Mouse (Mus musculus) gonadal fat pad, adult 2 months (tissue): ENCODE measurements around the gene Pde12. TPM values are rescaled to one million over a fixed set of nuclear protein-coding genes. Genes with fewer than 3 reads are reported as not detected.

Experiments used
- DNase-seq: peaks from one replicate; pipeline ENCODE4 v3.0.0-alpha.2; 2012; ENCODE audit warnings: low read depth
- polyA plus RNA-seq: library from polyadenylated mRNA; depleted of rRNA; stranded (reverse); fragments of >200 nt; gene quantifications from 2 replicates; pipeline ENCODE4 v1.2.3, GENCODE M21; 2012; rRNA removed

Gene Pde12
- polyA plus RNA-seq, 1 experiment: 5.5 TPM

DNA sequence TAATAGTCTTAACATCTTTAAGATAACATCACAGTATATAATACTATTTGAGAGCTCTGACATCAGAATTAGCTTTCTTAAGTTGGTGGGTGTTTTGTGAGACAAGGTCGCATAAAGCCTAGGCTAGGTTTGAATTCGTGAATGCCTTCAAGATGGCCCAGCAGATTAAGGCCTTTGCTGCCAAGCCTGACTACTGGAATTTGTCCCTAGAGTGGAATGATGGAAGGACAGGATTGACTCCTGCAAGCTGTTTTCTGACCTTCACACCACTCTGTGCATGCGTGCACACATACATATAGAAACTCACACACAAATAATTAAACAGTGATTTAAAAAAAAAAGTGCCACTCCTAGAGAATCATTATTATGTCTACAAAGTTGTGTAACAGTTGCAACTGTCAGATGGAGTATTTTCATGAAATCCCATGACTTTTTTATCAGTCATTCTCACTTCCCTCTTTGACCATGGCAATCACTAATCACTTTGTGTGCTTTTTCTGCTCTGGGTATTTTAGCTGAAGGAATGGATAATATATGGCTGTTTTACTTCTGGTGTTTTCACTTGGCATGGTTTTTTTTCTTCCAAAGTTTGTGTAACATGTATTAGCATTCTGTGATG is 26.6 kb downstream of the Pde12 start:
- no peak for DNase-seq

DNA sequence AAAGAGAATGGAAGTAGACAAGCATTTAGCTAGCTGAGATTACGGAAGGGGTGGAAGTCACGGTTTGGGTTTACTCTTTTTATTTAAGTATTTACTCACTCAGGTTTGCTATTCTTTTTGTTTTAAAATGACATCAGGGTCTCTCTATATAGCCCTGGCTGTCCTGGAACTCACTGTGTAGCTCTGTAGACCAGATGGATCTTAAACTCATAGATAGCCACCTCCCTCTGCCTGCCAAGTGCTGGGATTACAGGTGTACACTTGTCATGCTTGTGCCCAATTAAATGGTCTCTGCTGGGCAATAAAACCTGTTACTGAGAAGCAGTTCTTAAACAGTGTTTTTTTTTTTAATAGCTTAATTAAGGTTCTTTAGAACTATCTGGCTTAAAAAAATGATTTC is 29.7 kb downstream of the Pde12 start:
- DNase-seq: no peak

DNA sequence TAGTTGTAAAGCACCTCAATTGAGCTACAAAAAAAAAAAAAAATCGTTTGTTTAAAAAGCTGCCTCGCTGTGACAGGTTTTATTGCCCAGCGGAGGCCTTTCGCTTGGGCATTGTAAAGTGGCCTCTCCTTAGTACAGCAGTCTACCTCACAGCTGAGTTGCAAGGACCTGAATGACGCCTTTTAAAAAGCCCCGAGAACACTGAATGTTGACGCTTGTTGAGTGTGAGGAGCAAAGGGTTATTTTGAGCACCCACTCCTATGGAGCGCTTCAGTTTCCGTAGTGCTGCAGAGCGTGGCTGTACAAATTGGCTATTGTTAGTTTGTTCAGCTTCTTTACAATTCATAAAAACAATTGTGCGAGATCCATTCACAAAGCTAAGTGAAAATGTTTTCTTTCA is 30.4 kb downstream of the Pde12 start:
- no peak for DNase-seq

DNA sequence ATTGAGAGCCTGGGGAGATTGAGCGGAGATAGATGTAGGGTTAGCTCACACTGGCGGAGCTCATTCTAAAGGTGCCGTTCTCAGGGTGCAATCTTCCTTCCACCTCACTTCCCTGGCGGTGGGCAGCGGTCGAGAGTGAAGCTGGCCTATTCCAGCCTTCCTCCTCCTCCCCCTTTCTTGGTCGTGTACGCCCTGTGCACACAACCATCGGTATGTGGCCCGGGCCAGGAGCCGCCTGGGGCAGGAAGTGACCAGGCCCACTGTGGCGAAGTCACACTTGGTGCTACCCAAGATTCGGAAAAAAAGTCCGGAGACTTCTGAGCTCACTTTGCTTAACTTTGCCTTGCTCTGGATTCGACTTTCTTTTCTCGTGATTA is 31.0 kb downstream of the Pde12 start:
- DNase-seq: no peak

DNA sequence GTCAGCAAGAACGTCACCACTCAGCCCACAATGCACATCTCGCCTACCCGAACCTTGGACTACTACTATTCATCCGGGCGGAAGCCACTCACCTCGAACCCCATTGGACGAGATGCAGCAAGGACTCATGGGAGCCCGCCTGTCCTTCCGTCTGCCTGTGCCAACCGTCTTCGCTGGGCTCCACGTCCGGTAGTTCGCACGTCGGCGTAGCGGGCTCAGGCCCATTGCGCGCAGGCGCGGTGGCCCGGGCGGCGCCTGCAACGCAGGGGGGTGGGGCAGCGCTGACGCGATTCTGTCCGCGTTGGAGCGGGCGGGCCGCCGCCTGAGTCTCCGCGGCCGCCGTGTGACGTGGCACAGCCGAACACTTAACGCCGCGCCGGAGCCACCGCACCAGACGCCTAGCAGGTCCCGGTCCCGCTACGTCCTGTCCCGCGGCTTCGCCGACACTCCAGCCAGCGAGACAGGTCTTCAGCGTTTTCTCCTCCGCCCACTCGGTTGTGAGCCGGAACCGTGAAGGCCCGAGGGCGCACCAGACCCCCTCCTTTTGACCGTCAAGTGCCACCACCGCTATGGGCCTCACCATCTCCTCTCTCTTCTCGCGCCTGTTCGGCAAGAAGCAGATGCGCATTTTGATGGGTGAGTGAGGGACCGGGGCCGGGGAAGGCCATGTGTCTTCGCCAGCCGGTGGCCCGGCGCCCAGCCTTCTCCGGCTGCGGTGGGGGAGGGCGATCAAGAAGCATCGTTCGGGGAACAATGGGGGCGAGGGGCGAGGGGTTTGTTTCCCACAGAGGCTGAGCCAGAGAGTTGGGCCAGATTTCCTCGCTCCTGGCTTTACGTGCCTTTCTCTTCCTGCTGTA is 31.6 kb downstream of the Pde12 start, which contains the start of gene Arf4:
Arf4 (plus strand) TSS at position 224 of the 857 bp plus-strand sequence.
- peak; percentile 84 for DNase-seq

DNA sequence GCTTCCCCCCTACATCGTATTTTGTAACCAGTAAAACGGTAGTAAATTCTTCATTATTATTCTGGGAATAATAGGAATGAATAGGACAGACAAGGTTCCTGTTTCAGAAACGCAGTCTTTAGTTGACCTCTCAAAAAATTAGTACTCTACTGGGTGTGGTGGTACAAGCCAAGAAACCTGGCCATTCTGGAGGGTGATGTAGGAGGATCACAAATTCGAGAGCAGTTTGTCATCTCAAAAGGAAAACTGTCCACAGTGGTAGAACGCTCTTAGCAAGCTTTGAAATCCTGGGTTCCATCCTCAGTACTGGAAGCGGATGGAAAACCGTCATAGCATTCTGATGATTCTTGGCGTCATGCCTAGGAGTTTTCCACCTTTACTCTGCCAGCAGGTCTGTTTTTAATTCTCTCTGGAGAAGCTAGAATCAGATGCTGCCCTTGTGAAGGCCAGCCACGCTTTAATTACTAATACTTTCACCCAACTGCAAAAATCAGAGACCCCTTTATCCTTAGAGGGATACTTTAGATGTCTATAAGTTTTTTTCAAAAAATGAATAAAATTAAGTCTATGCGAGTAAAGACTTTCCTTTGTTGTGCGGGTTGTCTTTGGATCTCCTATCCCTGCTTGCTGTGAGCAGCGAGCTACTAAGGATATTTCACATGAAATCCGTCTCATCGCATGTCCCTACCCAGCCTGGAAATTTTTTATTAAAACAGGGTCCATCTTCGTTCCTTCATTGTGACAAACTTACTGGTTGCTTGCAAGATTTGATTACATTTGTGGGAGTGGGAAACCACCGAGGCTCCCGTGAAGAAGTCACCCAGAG is 32.4 kb downstream of the Pde12 start:
- no peak for DNase-seq

DNA sequence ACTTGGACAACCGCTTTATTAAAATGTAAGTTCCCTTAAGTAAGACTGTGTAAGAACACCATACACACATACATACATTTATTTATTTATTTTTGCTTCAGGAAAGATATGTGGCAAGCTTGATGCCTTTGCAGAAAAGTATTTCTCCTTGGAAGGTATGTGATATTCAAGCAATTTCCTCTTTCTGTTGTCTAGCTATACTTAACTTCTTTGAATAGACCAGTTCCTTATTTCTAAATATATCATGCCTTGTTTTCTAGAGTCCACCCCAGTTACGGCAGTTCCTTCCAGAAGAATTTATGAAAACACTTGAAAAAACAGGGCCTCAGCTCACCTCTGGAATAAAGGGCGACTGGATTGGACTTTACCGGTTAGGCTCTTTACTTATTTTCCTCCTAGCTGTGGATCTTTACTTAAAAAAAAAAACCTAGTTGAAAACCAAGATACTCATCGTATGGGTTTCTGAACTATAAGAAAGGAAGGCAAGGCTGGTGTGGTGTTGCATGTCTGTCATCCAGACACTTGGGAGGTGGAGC is 43.0 kb downstream of the Pde12 start:
- no peak for DNase-seq

DNA sequence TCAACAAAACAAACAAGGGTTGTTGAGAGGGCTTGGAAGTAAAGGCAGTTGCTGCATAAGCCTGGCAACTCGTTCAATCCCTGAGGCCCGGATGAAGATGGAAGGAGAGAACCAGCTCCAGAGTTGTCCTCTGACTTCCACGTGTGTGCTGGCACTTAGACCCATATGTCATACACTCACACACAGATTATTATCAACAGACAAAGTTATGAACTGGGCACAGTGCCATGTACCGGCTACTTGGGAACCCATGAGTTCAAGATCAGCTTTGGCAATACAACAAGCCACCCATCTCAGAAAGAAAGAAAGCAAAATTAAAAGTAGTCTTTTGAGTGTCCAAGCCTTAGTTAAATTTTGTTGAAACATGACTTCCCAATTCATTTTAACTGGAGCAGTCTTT is 44.4 kb downstream of the Pde12 start:
- no peak for DNase-seq

DNA sequence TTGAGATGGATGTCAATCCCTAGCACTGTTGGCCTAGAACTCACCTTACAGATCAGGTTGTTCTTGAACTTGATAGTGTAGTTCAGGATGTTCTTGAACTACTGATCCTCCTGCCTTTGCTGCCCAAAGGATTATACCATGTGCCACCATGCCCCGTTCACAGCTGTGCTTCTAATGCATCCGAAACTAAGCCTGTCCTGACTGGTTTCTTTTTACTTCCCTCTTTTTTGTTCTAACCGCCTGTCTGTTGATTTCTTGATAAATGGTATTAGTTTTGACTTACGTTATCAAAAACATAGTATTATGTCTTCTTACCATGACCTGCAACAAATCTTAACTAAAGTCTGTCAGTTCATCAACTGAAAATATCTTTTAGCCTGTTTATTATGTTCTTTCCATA is 59.0 kb downstream of the Pde12 start:
- no peak for DNase-seq

Other genes starting within 250 kb of the Pde12 start
- 24.5 and 28.5 TPM in 2 replicates for gene Slmap, start 135.0 kb downstream of the Pde12 start, polyA plus RNA-seq
- 15.2 and 15.5 TPM in 2 replicates for gene Dennd6a, start 96.0 kb downstream of the Pde12 start, polyA plus RNA-seq
- 167 and 180 TPM in 2 replicates for gene Arf4, start 31.8 kb downstream of the Pde12 start, polyA plus RNA-seq
- gene Dnah12, start 23.4 kb upstream of the Pde12 start, polyA plus RNA-seq: 0.46 and 0.72 TPM in 2 replicates
- gene Asb14, start 224.7 kb upstream of the Pde12 start, polyA plus RNA-seq: 0.39 and 0.53 TPM in 2 replicates